Mouse (Mus musculus): Measurements from ENCODE around the gene Olfr39. TPM values are rescaled to one million over a fixed set of nuclear protein-coding genes. Genes with fewer than 3 reads are reported as not detected.
"Not testable (repeated sequence)": the region's sequence is repeated elsewhere in the genome, so short reads cannot be mapped to it uniquely, and the experiment has no call there.

The Olfr39 gene
- not detected for total RNA-seq (2021)

DNA sequence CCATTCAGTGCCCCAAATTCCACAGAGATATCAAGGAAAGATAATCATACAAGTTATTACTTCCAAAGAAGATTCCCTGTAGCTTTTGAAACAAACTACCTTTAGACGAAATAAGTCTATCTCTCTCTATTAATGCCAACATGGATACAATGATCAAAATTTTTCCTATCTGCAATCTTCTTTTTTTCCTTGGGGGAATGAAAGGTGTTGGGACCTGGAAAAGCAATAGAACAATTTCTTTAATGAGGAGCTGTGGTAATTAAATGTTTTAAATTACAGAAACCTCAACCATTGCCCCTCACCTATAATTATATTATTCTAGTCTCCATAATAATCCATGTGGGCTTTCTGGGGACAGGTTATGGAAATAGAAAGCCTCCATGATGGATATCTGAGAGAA is at the start of gene Olfr39:
Olfr39 (plus strand) TSS at position 301 of the 400 bp plus-strand sequence.
- intact Hi-C loops (cut with DNase I): no loop called here
- DNase-seq: no peak

DNA sequence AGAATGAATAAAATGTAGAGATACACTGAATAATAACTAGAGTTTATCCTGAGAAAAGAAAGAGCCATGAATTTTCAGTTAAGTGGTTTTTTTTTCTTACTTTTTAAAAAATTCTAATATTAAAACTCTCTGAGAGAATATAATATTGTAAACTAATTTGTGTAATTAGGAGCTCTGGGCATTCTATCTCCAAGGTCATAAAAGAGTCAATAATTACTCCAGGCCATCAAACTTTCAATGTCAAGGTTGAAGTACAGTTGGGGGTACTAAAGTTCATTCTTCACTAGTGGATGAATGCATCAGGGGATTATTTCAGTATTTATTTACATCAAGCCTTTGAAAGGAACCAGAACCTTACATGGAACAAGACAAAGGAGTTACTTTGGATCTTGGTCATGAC is 45.3 kb upstream of the Olfr39 start, which contains the start of gene Olfr872:
Olfr872 (plus strand) TSS at position 301 of the 400 bp plus-strand sequence.
- intact Hi-C loops (cut with DNase I): no loop called here
- no peak for DNase-seq

DNA sequence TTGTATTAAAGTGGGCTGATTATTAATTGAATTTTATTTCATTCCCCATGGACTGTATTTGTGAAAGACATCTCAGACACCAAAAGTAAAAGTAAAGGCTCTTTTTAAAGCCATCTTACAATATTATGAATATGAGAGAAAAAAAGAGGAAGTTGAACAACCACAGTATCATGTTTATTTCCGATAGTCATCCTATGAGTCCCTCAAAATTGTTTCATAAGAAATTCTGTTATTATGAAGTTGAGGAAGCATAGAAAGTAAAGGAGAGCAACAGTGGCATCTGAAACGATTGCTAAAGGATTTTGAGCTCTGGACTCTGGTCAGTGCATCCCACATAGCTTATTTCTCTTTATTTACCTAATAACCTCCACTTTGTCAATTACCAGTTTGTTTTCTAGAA is 44.8 kb upstream of the Olfr39 start:
- intact Hi-C loops (cut with DNase I): no loop called here
- DNase-seq: no peak

DNA sequence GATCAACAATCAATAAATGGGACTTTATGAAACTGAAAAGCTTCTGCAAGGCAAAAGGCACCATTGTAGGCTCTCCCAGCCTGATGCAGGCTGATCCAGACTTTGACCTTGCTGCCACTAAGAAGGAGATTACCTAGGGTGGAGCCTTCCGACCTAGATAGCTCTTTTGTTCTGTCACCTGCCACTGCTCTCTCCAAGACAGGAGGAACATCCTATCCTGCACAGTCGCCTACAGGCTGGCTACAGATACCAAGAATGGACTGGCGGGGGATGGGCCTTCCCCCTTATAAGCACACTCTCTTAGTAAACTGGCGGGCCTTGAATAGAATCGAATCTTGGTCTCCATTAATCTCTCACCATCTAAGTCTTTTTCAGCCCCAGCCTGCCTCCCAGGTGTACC is 13.4 kb downstream of the Olfr39 start:
- intact Hi-C loops (cut with DNase I); DNase-seq: not testable (repeated sequence)

GRCm38 (mm10) chr9:20298232-20298631 is 16.1 kb downstream of the Olfr39 start, which contains the start of gene Olfr873:
Gene Olfr873 (plus strand): TSS chr9:20298532.
- intact Hi-C loops (cut with DNase I): no loop called here
- no peak for DNase-seq

- DNase-seq: no peak
- intact Hi-C loops (cut with DNase I): no loop called here
Observed at GRCm38 (mm10) chr9:20335994-20336393, 53.8 kb downstream of the Olfr39 start, which contains the start of gene Olfr18. Gene Olfr18 (minus strand): TSS chr9:20336094.

Other genes starting within 250 kb of the Olfr39 start
- gene Olfr867, start 224.8 kb upstream of the Olfr39 start, total RNA-seq (2021): not detected
- gene Olfr868, start 183.7 kb upstream of the Olfr39 start, total RNA-seq (2021): not detected
- not detected for gene Olfr869, start 153.3 kb upstream of the Olfr39 start, total RNA-seq (2021)
- not detected for gene Olfr870, start 108.3 kb upstream of the Olfr39 start, total RNA-seq (2021)
- gene Olfr871, start 70.1 kb upstream of the Olfr39 start, total RNA-seq (2021): not detected
- not detected for gene Olfr872, start 45.2 kb upstream of the Olfr39 start, total RNA-seq (2021)
- not detected for gene Olfr873, start 16.2 kb downstream of the Olfr39 start, total RNA-seq (2021)
- not detected for gene Olfr18, start 53.7 kb downstream of the Olfr39 start, total RNA-seq (2021)
- gene Zfp560, start 102.8 kb downstream of the Olfr39 start, total RNA-seq (2021): 10 to 100 TPM in 1 of 2 experiments, 1 to 10 TPM in 1; 9.5 to 11.7 TPM
- 10 to 100 TPM in 1 of 2 experiments, 1 to 10 TPM in 1; 8.2 to 11.0 TPM for gene Zfp26, start 177.8 kb downstream of the Olfr39 start, total RNA-seq (2021)
- 10 to 100 TPM in 1 of 2 experiments, 1 to 10 TPM in 1; 9.7 to 10.2 TPM for gene Zfp426, start 210.4 kb downstream of the Olfr39 start, total RNA-seq (2021)
- 10 to 100 TPM; 24.3 to 27.4 TPM for gene Zfp266, start 239.1 kb downstream of the Olfr39 start, total RNA-seq (2021)

Measured in heart, postnatal 36 days (tissue).